Comparison of ENCODE assay signal across 8 mouse cellular contexts in the genomic region with DNA sequence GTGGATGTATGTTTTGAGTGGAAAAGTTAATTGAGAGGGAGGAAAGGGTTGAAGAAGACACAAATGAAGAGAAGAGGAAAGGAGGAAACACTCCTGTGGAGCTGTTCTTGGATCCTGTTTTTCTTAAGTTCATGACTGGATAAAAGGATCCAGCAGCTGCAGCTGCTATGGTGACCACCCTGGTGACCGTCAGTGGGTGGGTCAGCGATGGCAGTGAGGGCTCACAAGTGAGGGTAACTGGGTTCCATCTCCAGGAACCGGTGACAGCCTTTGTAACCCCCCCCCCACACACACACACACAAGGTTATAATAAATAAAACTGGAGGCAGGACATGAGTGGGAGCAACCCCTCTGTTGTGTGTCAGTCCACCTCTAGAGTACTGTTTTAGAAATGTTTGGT. TPM values are rescaled to one million over a fixed set of nuclear protein-coding genes. Genes with fewer than 3 reads are reported as not detected.
DNase-seq lines count a peak whose midpoint lies in the region; ATAC-seq and TF ChIP-seq lines count a peak whose summit lies in the region.

No protein-coding gene starts in this region.

- no peaks in the 10 kb centered on the region for H3K9me3 ChIP-seq in neural tube, embryonic 11.5 days (ENCODE audit: control insufficient read depth, low read length)
- H3K9me3 ChIP-seq in limb, embryonic 15.5 days = no peaks in the 10 kb centered on the region
- H3K9me3 ChIP-seq in stomach, embryonic 15.5 days = no peaks in the 10 kb centered on the region

- no peak for TF ChIP-seq CTCF in gastrocnemius, adult 2 months (IDR thresholded peaks at IDR 0.05)

- peak overlapping the region; percentile 85 for H3K4me3 ChIP-seq in gastrocnemius, adult 2 months
- H3K4me3 ChIP-seq in neural tube, embryonic 11.5 days (ENCODE audit: low read depth, low read length) = peak overlapping the region; percentile 53
- peak overlapping the region; percentile 76 for H3K4me3 ChIP-seq in limb, embryonic 15.5 days
- peak overlapping the region; percentile 81 for H3K4me3 ChIP-seq in stomach, embryonic 15.5 days (replicated peaks)

- H3K4me1 ChIP-seq in neural tube, embryonic 11.5 days (ENCODE audit: control insufficient read depth, insufficient read depth, low read length) = peaks cover 7% of the 10 kb centered on the region
- H3K4me1 ChIP-seq in limb, embryonic 15.5 days = peaks cover 18% of the 10 kb centered on the region
- H3K4me1 ChIP-seq in stomach, embryonic 15.5 days = 0 out of 2 replicates have a peak, but pooled peaks cover 9% of the 10 kb centered on the region

- DNase-seq in gastrocnemius, adult 2 months = no peak
- DNase-seq in gastrocnemius, adult 18-20 months (ENCODE audit: low spot score) = no peak
- DNase-seq in neural tube, embryonic 11.5 days (ENCODE audit: low spot score) = no peak
- DNase-seq in neural tube, embryonic 10.5 days (ENCODE audit: extremely low spot score, low spot score) = no peak
- no peak for DNase-seq in layer of hippocampus, adult 18-20 months (ENCODE audit: low spot score in 2 of 2)
- no peak for DNase-seq in cerebellum, adult 18-20 months

- peak overlapping the region; percentile 79 for H3K4me2 ChIP-seq in neural tube, embryonic 11.5 days (ENCODE audit: low read depth)
- H3K4me2 ChIP-seq in limb, embryonic 15.5 days = peak overlapping the region; percentile 98
- H3K4me2 ChIP-seq in stomach, embryonic 15.5 days = peak overlapping the region; percentile 96

- no peak overlapping the region; the same call in 1 of the 2 replicates for H3K9ac ChIP-seq in neural tube, embryonic 11.5 days (ENCODE audit: low read length)
- no peak overlapping the region for H3K9ac ChIP-seq in limb, embryonic 15.5 days
- no peak overlapping the region for H3K9ac ChIP-seq in stomach, embryonic 15.5 days

- peak overlapping the region; percentile 89; the same call in 1 of the 2 replicates for H3K27ac ChIP-seq in gastrocnemius, adult 2 months
- H3K27ac ChIP-seq in neural tube, embryonic 11.5 days (ENCODE audit: low read depth, low read length) = no peak overlapping the region
- no peak overlapping the region for H3K27ac ChIP-seq in limb, embryonic 15.5 days
- no peak overlapping the region for H3K27ac ChIP-seq in stomach, embryonic 15.5 days

- 0 out of 2 replicates have a peak, but pooled peaks cover 2% of the 10 kb centered on the region for H3K27me3 ChIP-seq in neural tube, embryonic 11.5 days (ENCODE audit: control insufficient read depth, insufficient read depth, low read length)
- 0 out of 2 replicates have a peak, but pooled peaks cover 3% of the 10 kb centered on the region for H3K27me3 ChIP-seq in limb, embryonic 15.5 days
- H3K27me3 ChIP-seq in stomach, embryonic 15.5 days (replicated peaks) = no peaks in the 10 kb centered on the region

- WGBS in neural tube, embryonic 11.5 days = 56% methylated on average over 3 of the region's 3 CpGs
- WGBS in limb, embryonic 15.5 days = 45% methylated on average over 3 of the region's 3 CpGs
- WGBS in stomach, embryonic 15.5 days = 34% methylated on average over 3 of the region's 3 CpGs

- intact Hi-C loops in gastrocnemius, adult 2 months (cut with DNase I) = loop anchor here (5.0 kb wide), 2 partner anchors 36 to 74 kb away; partner anchors contain the start of genes Fgfr1op2 and Ints13

- ATAC-seq in neural tube, embryonic 11.5 days (ENCODE audit: insufficient read depth, low FRiP score, low TSS enrichment) = no peak
- ATAC-seq in limb, embryonic 15.5 days (ENCODE audit: insufficient number of reproducible peaks, low FRiP score, low TSS enrichment, low read depth) = no peak
- ATAC-seq in stomach, embryonic 15.5 days (ENCODE audit: insufficient read depth, low FRiP score, low read depth) = no peak

- H3K36me3 ChIP-seq in neural tube, embryonic 11.5 days (ENCODE audit: control insufficient read depth, insufficient read depth, low read length) = no peaks in the 10 kb centered on the region
- no peaks in the 10 kb centered on the region for H3K36me3 ChIP-seq in limb, embryonic 15.5 days
- H3K36me3 ChIP-seq in stomach, embryonic 15.5 days = no peaks in the 10 kb centered on the region

RNA-seq across cellular contexts. Expression of gene Itpr2, which starts 0.8 kb away (rescaled TPM):
- total RNA-seq in gastrocnemius, adult 2 months (2021) = 1 to 10 TPM; 7.4 to 9.9 TPM
- total RNA-seq in gastrocnemius, adult 18-20 months (2021) = 1 to 10 TPM; 5.4 to 7.2 TPM
- polyA plus RNA-seq in neural tube, embryonic 11.5 days (2014; fragmentation: Nextera tagmentation; extraction: Ambion mirVana) = 4.7 and 6.0 TPM in 2 replicates
- 14.6 and 18.4 TPM in 2 replicates for polyA plus RNA-seq in limb, embryonic 15.5 days (2015; fragmentation: Nextera tagmentation; extraction: Ambion mirVana)
- polyA plus RNA-seq in stomach, embryonic 15.5 days (2015; fragmentation: Nextera tagmentation; extraction: Ambion mirVana) = 12.2 and 15.8 TPM in 2 replicates
- 10 to 100 TPM; 18.6 to 19.8 TPM for total RNA-seq in layer of hippocampus, adult 18-20 months (2021)
